Mouse (Mus musculus) G1E (cell line): Measurements from ENCODE around the gene Zeb2. TPM values are rescaled to one million over a fixed set of nuclear protein-coding genes. Genes with fewer than 3 reads are reported as not detected.
A peak's percentile ranks its signal among the peaks of the same experiment; 100 is the strongest.

Experiments used
- ATAC-seq: 2 replicates; pipeline ENCODE4 v1.8.0; 2016; ENCODE audit warnings: mild to moderate bottlenecking; ENCODE audit not compliant: insufficient number of reproducible peaks, poor library complexity, low FRiP score, severe bottlenecking; ENCODE audit errors: extremely low read depth
- DNase-seq: peaks from one replicate; pipeline ENCODE4 v3.0.0; 2012; ENCODE audit warnings: low spot score
- H3K27me3 ChIP-seq: 2 replicates; pipeline ENCODE4 v1.6.1; 2012; ENCODE audit warnings: mild to moderate bottlenecking, low read length, inconsistent platforms; ENCODE audit not compliant: insufficient read depth
- H3K36me3 ChIP-seq: replicated peaks from 2 replicates; pipeline ENCODE3; 2012; ENCODE audit warnings: mild to moderate bottlenecking, inconsistent platforms
- H3K4me1 ChIP-seq: 2 replicates; pipeline ENCODE4 v1.6.1; 2012; ENCODE audit warnings: low read depth, low read length, inconsistent platforms, mixed read lengths; ENCODE audit not compliant: insufficient read depth
- H3K4me3 ChIP-seq: 2 replicates; pipeline ENCODE4 v1.5.1; 2012; ENCODE audit warnings: low read depth, mild to moderate bottlenecking, inconsistent platforms, low read length, moderate library complexity, mixed read lengths
- H3K9me3 ChIP-seq: replicated peaks from 2 replicates; pipeline ENCODE4 v1.6.1; 2012; ENCODE audit warnings: inconsistent platforms
- CTCF ChIP-seq: IDR thresholded peaks from 2 replicates; pipeline ENCODE4 v1.5.1; 2012; ENCODE audit warnings: low read depth, low read length, inconsistent platforms, mixed read lengths
- GATA1 ChIP-seq: IDR thresholded peaks from 2 replicates; pipeline ENCODE4 v1.6.1; 2012; ENCODE audit warnings: borderline replicate concordance, low read length, inconsistent platforms, mixed read lengths
- GATA2 ChIP-seq: IDR thresholded peaks from 2 replicates; pipeline ENCODE4 v1.6.1; 2012; ENCODE audit warnings: low read depth, low read length, inconsistent platforms, borderline replicate concordance
- POLR2AphosphoS5 ChIP-seq: IDR thresholded peaks from 2 replicates; pipeline ENCODE4 v1.6.1; 2012; ENCODE audit warnings: low read depth, low read length, inconsistent platforms; ENCODE audit not compliant: insufficient replicate concordance
- TAL1 ChIP-seq: conservative IDR thresholded peaks from 2 replicates; pipeline ENCODE4 v1.6.1; 2012; ENCODE audit warnings: low read depth, low read length, inconsistent platforms, mixed read lengths
- polyA plus RNA-seq: library from polyadenylated mRNA; stranded (reverse); fragments of >175 nt; gene quantifications from 2 replicates; pipeline ENCODE4 v1.2.3, GENCODE M21; 2012
- total RNA-seq, 2 experiments: library from RNA; stranded (forward) in 1 of 2; stranded (reverse) in 1 of 2; fragments of 200-1000 nt in 1 of 2; fragments of >200 nt in 1 of 2; fragmentation: Nextera tagmentation in 1 of 2; gene quantifications; 2 replicates each; pipeline ENCODE4 v1.2.3; 2014 to 2017

The Zeb2 gene
- total and polyA plus RNA-seq, 3 experiments, result 5.6 to 216 (median 79.0) TPM

DNA sequence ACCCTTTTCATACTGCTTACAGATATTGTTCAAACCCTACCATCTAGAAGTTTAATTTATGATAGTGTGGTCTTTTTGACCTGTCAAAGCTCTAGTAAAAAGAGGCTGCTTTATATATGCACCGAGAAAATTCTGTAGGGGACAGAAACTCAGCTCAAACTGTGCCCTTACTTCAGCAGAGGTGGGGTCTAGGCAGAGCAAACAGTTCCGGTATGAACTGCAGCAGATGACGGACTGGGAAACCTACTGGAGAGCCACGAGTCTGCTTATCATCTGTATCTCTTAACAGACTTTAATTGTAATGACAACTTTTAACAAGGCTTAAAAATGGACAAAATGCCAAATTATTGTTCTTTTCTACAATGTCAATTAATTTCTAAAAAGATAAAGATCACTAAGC is 30.0 kb downstream of the Zeb2 start:
- Histone ChIP-seq H3K9me3 (no peaks in the 10 kb centered on the region), H3K4me1 (peaks cover 43% of the 10 kb centered on the region), H3K36me3 (peaks cover 70% of the 10 kb centered on the region), H3K4me3 (no peak overlapping the region), H3K27me3 (no peaks in the 10 kb centered on the region)
- DNase-seq (no peak), ATAC-seq (peak; percentile 75)
- no peak for TF ChIP-seq POLR2AphosphoS5
- no peak for TF ChIP-seq TAL1
- TF ChIP-seq GATA2, result no peak
- no peak for TF ChIP-seq CTCF
- TF ChIP-seq GATA1, result no peak

DNA sequence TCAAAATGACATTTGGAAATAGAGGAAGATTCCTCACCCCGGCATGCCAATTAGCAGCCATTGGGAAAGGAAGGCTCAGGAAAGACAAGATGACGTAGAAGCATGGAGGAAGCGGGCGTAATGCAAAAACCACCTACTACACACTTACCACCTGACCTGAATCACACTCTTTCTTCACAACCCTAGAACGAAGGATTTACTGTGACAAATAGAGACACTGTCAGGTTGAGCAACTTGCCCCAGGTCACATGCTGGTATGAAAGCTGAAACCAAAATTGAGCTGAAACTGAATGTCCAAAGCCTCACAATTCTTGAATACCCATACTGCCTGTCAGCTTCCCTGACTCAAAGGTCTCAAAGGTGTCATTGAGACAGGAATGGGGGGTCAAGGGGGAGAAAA is 31.5 kb downstream of the Zeb2 start:
- Histone ChIP-seq H3K4me1 (peaks cover 51% of the 10 kb centered on the region), H3K4me3 (no peak overlapping the region), H3K9me3 (no peaks in the 10 kb centered on the region), H3K36me3 (peaks cover 63% of the 10 kb centered on the region), H3K27me3 (no peaks in the 10 kb centered on the region)
- ATAC-seq (no peak), DNase-seq (no peak)
- no peak for TF ChIP-seq POLR2AphosphoS5
- no peak for TF ChIP-seq GATA1
- TF ChIP-seq GATA2, result no peak
- TF ChIP-seq TAL1, result no peak
- TF ChIP-seq CTCF, result no peak

DNA sequence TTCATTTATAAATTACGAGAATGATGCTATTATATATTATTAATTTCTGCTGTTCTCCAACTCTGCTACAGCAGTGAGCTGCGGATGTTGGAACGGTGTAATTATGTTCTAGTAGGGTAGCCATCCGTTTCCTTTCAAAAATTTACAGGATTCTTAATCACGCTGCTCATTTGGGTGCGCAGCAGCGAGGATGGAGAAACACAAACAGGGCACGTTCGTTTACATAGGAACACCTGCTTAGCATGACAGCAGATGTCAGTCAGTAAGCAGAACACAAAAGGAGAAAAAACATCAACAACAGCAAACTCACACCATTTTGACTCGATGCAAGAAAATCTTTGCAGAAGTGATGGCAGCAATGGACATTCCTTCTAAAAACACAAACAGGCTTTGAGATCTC is 34.2 kb downstream of the Zeb2 start:
- H3K27me3 ChIP-seq, result no peaks in the 10 kb centered on the region
- no peaks in the 10 kb centered on the region for H3K9me3 ChIP-seq
- DNase-seq, result no peak
- no peak overlapping the region for H3K4me3 ChIP-seq
- H3K4me1 ChIP-seq, result peaks cover 38% of the 10 kb centered on the region
- H3K36me3 ChIP-seq, result peaks cover 51% of the 10 kb centered on the region
- TF ChIP-seq TAL1 (no peak), GATA1 (no peak), GATA2 (no peak), POLR2AphosphoS5 (no peak), CTCF (no peak)
- no peak for ATAC-seq

DNA sequence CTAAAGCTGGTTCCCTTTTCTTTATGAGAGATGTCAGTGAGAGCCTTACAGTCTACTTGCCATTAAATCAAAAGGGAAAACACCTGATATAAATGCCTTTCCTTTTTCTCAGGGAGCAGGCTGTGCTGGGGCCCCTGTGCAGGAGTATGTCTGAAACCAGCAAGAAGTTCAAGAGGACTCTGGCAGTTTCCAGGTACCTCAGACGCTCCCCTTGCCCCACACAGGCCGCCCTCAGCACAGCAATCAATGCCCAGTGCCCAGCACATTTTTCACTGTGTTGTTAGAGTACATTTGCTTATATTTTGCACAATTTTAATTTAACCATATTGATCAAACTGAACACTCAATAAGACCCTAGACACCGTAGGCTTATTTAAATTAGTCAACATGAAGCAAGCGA is 35.6 kb downstream of the Zeb2 start:
- peaks cover 32% of the 10 kb centered on the region for H3K4me1 ChIP-seq
- H3K9me3 ChIP-seq, result no peaks in the 10 kb centered on the region
- peaks cover 58% of the 10 kb centered on the region for H3K36me3 ChIP-seq
- H3K4me3 ChIP-seq, result no peak overlapping the region
- ATAC-seq (no peak), DNase-seq (no peak)
- H3K27me3 ChIP-seq, result no peaks in the 10 kb centered on the region
- TF ChIP-seq GATA1, result no peak
- no peak for TF ChIP-seq TAL1
- no peak for TF ChIP-seq CTCF
- TF ChIP-seq GATA2, result no peak
- no peak for TF ChIP-seq POLR2AphosphoS5

DNA sequence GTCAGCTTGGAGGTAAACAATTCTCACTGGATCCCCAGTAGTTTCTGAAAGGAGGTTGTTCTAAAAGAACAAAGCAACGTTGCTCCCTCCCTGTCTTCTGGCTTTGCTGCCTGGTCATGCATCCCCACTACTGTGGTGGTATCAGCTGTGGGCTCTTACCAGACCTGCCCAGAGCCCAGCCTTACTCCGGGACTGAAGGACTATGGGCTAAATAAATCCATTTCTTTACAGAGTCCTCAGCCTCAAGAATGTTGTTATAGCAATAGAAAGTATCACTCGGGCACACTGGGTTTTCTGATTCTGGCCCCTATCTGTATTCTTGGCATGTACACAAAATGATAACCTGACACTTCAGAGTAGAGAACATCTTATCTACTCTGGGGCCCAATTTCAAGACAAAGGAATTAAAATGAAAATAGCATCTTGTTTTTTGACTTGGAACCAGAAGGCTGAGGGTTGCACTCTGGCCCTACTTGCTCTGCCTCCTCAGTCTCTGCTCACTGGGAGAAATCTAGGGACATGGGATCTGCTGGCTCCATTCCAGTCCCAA is 39.2 kb downstream of the Zeb2 start:
- no peak for TF ChIP-seq CTCF
- TF ChIP-seq GATA1, result no peak
- no peak for TF ChIP-seq GATA2
- TF ChIP-seq TAL1, result no peak
- no peak for TF ChIP-seq POLR2AphosphoS5
- ATAC-seq (no peak), DNase-seq (no peak)
- Histone ChIP-seq H3K9me3 (no peaks in the 10 kb centered on the region), H3K27me3 (no peaks in the 10 kb centered on the region), H3K4me1 (peaks cover 37% of the 10 kb centered on the region), H3K36me3 (peaks cover 54% of the 10 kb centered on the region), H3K4me3 (no peak overlapping the region)

DNA sequence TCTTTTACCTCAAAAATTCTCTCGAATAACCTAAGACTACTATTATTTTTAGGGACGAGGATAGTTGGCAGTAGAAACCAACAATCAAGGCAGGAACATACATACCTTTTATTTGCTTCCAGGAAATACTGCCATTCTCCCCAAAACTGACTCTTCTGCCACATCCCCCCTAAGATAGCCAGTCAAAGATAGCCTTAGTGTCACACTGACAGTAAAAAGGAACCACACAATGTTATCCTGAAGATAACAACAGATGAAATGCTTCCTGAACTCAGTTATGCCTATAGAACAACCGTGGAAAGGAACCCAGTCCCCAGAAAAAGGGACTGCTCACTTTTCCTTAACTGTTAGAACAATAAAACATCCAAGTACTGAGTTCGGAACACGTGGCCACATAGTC is 39.8 kb downstream of the Zeb2 start:
- TF ChIP-seq POLR2AphosphoS5, result no peak
- TF ChIP-seq TAL1, result no peak
- TF ChIP-seq GATA2, result no peak
- TF ChIP-seq CTCF, result no peak
- no peak for TF ChIP-seq GATA1
- ATAC-seq, result no peak
- Histone ChIP-seq H3K4me1 (peaks cover 38% of the 10 kb centered on the region), H3K9me3 (no peaks in the 10 kb centered on the region), H3K27me3 (no peaks in the 10 kb centered on the region), H3K36me3 (peaks cover 56% of the 10 kb centered on the region), H3K4me3 (no peak overlapping the region)
- no peak for DNase-seq

DNA sequence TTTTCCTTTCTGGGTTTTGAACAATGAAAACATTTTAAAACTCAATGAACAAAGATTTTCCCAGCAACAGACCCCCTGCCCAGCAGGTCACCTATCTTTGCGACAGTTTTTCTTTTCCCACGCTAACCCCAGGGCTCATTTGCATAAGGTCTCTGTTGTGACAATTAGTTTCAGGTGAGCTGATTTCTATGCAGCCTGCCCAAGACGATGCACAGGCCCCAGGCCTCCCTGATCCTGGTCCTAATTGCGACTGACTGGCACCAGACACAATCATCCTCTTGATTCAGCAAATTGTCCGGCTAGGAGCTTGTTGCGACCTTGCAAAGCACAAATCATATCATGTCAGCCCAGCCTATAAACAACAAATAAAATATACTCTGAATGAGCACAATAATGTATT is 44.2 kb downstream of the Zeb2 start:
- Histone ChIP-seq H3K9me3 (no peaks in the 10 kb centered on the region), H3K36me3 (peaks cover 50% of the 10 kb centered on the region), H3K4me3 (no peak overlapping the region), H3K4me1 (peaks cover 45% of the 10 kb centered on the region), H3K27me3 (no peaks in the 10 kb centered on the region)
- ATAC-seq, result no peak
- no peak for DNase-seq
- TF ChIP-seq GATA1 (no peak), CTCF (no peak), TAL1 (no peak), GATA2 (no peak), POLR2AphosphoS5 (no peak)
